Mouse (Mus musculus) spleen, adult 12 weeks (tissue): ENCODE results near the gene Glt1d1.

Source experiments
- DNase-seq: peaks from one replicate; pipeline ENCODE4 v3.0.0; 2022; ENCODE audit warnings: low spot score

Glt1d1 gene

GRCm38 (mm10) chr5:127632167-127633145 lies at the start of gene Glt1d1, which contains the start of gene Slc15a4:
Gene Glt1d1 (plus strand): TSS chr5:127632262.
Gene Slc15a4 (minus strand): TSS chr5:127632897.
- DNase-seq: no peak

GRCm38 (mm10) chr5:127583658-127584057 lies 48.4 kb upstream of the Glt1d1 start:
- DNase-seq: no peak

- DNase-seq: no peak
These were observed 44.2 kb upstream of the Glt1d1 start for GRCm38 (mm10) chr5:127587854-127588253.

DNA sequence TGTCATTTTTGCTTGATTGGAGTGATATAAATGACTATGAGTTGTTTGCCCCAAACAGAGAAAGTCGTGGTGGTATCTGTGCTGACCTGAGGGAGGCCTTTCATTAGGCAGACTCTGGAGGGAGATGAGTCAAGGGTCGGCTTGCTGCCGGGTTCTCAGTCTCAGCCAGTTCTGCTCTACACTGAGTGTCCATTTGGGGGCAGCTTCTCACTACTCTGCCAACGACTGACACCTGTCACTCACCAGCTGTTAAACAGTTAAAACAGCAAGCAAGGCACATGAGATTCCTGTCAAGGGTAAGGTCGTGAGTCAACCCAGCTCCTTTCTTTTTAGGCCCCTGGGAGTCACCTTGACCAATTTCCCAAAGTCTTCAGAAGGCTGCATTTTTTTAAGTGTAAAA lies 39.7 kb upstream of the Glt1d1 start:
- DNase-seq: no peak

GRCm38 (mm10) chr5:127592854-127593253 lies 39.2 kb upstream of the Glt1d1 start:
- DNase-seq: no peak

DNA sequence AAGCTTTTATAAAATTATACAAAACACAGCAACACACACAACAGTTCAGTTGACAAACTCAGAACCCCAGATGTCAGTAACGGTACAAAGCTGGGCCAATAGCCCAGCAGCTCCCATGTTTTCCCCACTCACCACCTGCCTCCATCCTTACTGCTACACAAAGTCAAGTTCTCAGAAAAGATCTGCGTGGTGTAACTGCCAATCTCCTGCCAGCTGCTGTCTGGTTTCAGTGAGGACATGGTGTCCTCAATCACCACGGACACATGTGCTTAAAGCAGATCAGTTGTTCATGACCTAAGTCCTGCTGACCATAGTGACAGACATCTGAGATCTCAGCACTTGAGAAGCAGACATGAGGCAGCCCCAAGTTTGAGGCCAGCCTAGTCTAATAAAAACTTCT lies 36.4 kb upstream of the Glt1d1 start:
- DNase-seq: no peak

DNA sequence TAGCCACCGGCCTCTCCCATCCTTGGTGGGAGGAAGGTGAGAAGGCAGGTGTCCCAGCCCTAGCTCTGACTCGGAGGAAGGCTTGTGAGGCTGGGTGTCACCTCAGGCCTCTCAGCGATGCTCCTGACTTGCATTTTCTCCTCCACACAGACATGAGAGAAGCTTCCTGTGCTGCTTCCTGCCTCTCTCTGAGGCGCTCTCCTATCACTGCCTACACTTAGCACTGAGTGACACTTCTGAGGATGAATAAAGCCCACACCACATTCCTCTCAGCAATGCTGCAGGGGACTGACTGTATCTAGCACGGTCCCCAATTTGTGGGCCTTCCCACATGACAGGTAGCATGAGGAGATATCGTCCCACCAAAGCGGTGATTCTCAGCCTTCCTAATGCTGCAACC lies 35.2 kb upstream of the Glt1d1 start:
- no peak for DNase-seq

DNA sequence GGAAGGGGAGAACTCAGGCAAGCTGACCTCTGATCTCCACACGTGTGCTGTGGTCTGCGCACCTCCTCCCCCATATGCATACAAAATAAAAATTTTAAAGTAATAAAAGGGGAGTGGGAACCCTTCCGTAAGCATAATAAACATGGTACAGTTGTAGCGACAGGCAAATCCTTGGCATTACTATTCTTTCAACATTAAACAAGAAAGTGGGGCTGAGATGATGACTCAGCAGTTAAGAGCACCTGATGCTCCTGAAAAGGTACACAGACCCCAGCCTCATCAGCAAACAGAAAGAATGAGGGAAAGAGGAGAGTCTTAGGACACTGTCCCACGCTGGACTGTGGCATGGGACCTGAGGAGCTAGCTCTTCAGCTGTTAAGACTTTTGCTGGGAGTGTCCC lies 29.1 kb upstream of the Glt1d1 start:
- no peak for DNase-seq

DNA sequence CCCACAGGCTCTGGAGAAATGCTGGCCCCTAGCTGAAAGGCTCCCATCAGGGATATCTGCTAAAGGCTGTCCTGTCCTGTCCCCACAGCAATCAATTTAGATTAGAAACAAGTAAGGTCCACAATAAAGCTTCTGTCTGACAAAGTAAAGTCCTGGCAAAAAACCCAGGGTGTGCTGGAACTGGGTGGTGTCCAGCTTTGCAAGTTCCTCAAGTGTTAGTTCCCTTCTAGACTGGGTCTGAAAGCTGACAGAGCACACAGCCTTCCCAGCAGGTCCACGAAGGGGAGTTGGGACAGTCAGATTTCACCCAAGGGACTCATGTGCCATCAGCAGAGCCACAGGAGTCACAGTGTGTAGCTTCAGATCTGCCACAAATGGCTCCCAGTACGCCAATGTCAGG lies 24.6 kb upstream of the Glt1d1 start:
- DNase-seq: no peak

DNA sequence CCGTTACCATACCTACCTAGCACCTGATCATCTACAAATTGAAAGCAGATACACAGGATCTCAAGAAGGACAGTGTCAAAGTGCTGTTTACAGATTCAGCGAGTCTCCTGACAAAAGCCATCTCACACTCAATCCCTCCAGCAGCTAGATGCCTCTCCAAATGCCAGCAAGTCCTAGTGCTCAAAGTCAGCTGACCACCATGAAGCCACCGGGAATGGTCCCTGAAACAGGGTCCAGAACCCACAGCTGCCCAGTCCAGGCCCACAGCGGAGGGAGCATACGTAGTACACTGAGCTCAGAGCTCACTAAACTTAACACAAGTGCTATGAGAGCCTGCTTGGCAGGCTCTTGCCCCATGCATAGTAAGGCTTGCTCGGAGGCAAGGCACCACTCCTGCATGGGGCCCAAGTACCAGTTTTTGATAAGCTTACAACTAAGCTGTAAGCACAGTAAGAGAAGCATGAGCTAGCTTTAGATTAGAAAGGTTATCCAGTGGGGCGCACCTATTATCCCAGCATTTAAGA lies 22.8 kb upstream of the Glt1d1 start:
- DNase-seq: no peak

DNA sequence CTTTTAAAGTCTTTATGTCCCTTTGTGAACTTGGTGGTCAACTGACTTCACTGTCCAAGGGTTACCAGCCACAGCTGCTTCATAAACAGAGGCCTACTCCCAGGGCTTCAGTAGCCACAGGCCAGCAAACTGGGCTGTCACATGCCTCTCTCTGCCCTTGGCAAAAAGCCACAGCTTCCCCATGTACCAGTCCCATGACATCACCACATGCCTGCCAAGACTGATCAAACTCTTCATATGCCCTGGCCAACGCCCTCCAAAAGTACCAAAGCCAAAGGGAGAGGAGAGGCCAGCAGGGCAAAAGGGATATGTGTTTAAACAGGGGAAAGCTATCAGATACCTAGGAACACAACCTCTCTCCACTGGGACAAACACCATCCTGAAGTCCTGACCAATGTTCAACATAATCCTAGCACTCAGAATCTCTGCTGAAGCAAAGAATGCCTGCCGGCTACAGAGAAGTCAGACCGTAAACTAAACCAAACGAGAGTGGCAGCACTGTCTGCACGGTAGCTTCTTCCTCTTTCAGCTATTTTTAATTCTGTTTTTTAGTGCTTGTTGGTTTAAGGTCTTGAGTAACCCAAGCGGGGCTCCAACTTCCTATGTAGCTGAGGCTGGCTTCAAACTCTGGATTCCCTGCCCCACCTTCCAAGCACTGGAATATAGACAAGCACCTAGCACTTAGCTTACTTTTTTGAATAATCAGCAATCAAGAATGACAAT lies 21.1 kb upstream of the Glt1d1 start:
- peak; percentile 23 for DNase-seq

DNA sequence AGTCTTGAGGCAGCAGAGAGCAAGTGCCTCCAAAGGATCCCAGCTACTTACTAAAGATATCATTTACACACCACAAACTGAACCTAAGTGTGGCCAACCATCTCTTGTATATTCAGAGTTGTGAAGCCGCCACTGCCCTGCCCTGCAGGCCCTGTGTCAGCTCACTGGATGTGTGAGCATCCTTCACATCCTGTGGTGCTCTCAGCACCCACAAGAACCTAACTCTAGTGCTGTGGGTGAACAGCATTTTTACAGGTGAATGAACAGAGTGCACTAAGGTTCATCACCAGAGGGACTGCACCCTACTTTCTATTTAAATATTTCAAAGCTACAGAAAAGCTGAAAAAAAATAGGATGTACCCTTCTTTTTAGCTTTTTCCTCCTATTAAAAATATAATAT lies 20.2 kb upstream of the Glt1d1 start:
- no peak for DNase-seq

- DNase-seq: no peak
These were observed 19.7 kb upstream of the Glt1d1 start for GRCm38 (mm10) chr5:127612397-127612796.

- no peak for DNase-seq
These were observed 16.6 kb upstream of the Glt1d1 start for GRCm38 (mm10) chr5:127615459-127615858.

GRCm38 (mm10) chr5:127616151-127616550 lies 15.9 kb upstream of the Glt1d1 start:
- no peak for DNase-seq

GRCm38 (mm10) chr5:127616884-127617635 lies 15.0 kb upstream of the Glt1d1 start:
- peak; percentile 91 for DNase-seq

GRCm38 (mm10) chr5:127618834-127619233 lies 13.2 kb upstream of the Glt1d1 start:
- no peak for DNase-seq

DNA sequence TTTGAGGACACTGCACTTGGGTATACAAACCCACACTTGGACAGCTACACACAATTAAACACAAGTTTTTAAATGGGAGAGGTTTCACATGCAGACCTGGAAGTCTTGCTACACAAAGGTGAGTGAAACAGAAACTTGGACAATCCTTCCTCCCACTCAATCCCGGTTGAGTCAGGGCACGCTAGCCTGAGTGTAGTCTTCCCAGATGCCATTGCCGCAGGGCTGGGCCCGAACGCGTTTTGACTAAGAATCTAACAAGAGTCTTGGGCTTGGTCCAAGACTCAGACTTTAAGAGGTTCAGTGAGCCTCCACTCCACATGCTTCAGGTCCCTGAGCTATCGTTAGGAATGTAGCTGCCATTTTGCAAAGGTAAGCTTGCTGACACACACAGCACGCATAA lies 11.7 kb upstream of the Glt1d1 start:
- DNase-seq: no peak

- DNase-seq: no peak
These were observed 11.0 kb upstream of the Glt1d1 start for GRCm38 (mm10) chr5:127621108-127621507.

- DNase-seq: no peak
These were observed 7.4 kb upstream of the Glt1d1 start for GRCm38 (mm10) chr5:127624427-127625213.

GRCm38 (mm10) chr5:127627242-127627641 lies 4.8 kb upstream of the Glt1d1 start:
- DNase-seq: no peak
